Mouse (Mus musculus) CH12.LX (cell line): ENCODE results near the gene 2700097O09Rik. TPM values are rescaled to one million over a fixed set of nuclear protein-coding genes. Genes with fewer than 3 reads are reported as not detected.

ENCODE experiments used
- DNase-seq: peaks from one replicate; pipeline ENCODE4 v3.0.0-alpha.2; 2013; ENCODE audit errors: extremely low read depth
- H3K27ac ChIP-seq: 2 replicates; pipeline ENCODE4 v1.5.1; 2012; ENCODE audit warnings: low read depth, mild to moderate bottlenecking, control low read depth, moderate library complexity; ENCODE audit not compliant: insufficient read depth
- H3K27me3 ChIP-seq: replicated peaks from 2 replicates; pipeline ENCODE3; 2012; ENCODE audit warnings: inconsistent platforms
- H3K36me3 ChIP-seq, 2 experiments: replicated peaks in 1 of 2; 2 replicates each; pipeline versions ENCODE3 to v1.6.1; 2012; ENCODE audit warnings: inconsistent platforms in 1 of 2, low read length in 1 of 2, mild to moderate bottlenecking in 1 of 2, mixed read lengths in 1 of 2, moderate library complexity in 1 of 2; ENCODE audit not compliant: control insufficient read depth in 1 of 2, insufficient read depth in 1 of 2
- H3K4me1 ChIP-seq, 2 experiments: 2 replicates each; pipeline ENCODE4 v1.6.1; 2012; ENCODE audit warnings: inconsistent platforms in 1 of 2, moderate library complexity in 1 of 2; ENCODE audit not compliant: insufficient read depth in 2 of 2, control insufficient read depth in 1 of 2
- H3K4me2 ChIP-seq: 2 replicates; pipeline ENCODE4 v1.6.1; 2012; ENCODE audit warnings: low read depth, mild to moderate bottlenecking, control low read depth; ENCODE audit not compliant: poor library complexity, insufficient read depth, severe bottlenecking
- H3K4me3 ChIP-seq, 3 experiments: fragments of 150-350 bp in 1 of 3; sonication (generic) in 1 of 3; replicated peaks in 1 of 3; 2 replicates each; pipeline versions ENCODE3 to v1.5.1; 2011 to 2012; ENCODE audit warnings: low read depth in 2 of 3, low read length in 2 of 3, mild to moderate bottlenecking in 2 of 3, moderate library complexity in 2 of 3, control low read depth in 1 of 3, improper control_type of control experiment in 1 of 3, inconsistent platforms in 1 of 3, mixed read lengths in 1 of 3; ENCODE audit not compliant: poor library complexity in 1 of 3
- H3K79me2 ChIP-seq: replicated peaks from 2 replicates; pipeline ENCODE4 v1.6.1; 2012; ENCODE audit warnings: mild to moderate bottlenecking, moderate library complexity; ENCODE audit not compliant: control insufficient read depth, poor library complexity, insufficient read depth, severe bottlenecking; ENCODE audit errors: extremely low read depth
- H3K9ac ChIP-seq: 2 replicates; pipeline ENCODE4 v1.6.1; 2012; ENCODE audit warnings: low read depth, mild to moderate bottlenecking, control low read depth, moderate library complexity; ENCODE audit not compliant: insufficient read depth
- H3K9me3 ChIP-seq: replicated peaks from 2 replicates; pipeline ENCODE3; 2012; ENCODE audit warnings: low read length, inconsistent platforms, mixed read lengths
- BHLHE40 ChIP-seq: IDR thresholded peaks from 2 replicates; pipeline ENCODE4 v1.6.1; 2011; ENCODE audit warnings: mild to moderate bottlenecking, low read depth, low read length, improper control_type of control experiment
- CHD1 ChIP-seq: IDR thresholded peaks from 2 replicates; pipeline ENCODE4 v1.6.1; 2012; ENCODE audit warnings: low read depth, low read length, improper control_type of control experiment, inconsistent platforms
- CHD2 ChIP-seq: IDR thresholded peaks from 2 replicates; pipeline ENCODE4 v1.6.1; 2011; ENCODE audit warnings: low read length, improper control_type of control experiment
- ETS1 ChIP-seq: conservative IDR thresholded peaks from 2 replicates; pipeline ENCODE4 v1.6.1; 2012; ENCODE audit warnings: low read depth, mild to moderate bottlenecking, inconsistent platforms, low read length, improper control_type of control experiment, moderate library complexity
- GABPA ChIP-seq: IDR thresholded peaks from 2 replicates; pipeline ENCODE4 v1.6.1; 2012; ENCODE audit warnings: low read depth, low read length, improper control_type of control experiment, inconsistent platforms; ENCODE audit not compliant: insufficient replicate concordance
- HCFC1 ChIP-seq: IDR thresholded peaks from 2 replicates; pipeline ENCODE4 v1.6.1; 2012; ENCODE audit warnings: low read depth, mild to moderate bottlenecking, inconsistent platforms, low read length, improper control_type of control experiment
- IRF4 ChIP-seq: IDR thresholded peaks from 2 replicates; pipeline ENCODE4 v1.6.1; 2014; ENCODE audit warnings: low read depth, mild to moderate bottlenecking, inconsistent platforms, low read length, improper control_type of control experiment
- JUN ChIP-seq: IDR thresholded peaks from 2 replicates; pipeline ENCODE4 v1.6.1; 2011; ENCODE audit warnings: low read depth, mild to moderate bottlenecking, low read length, improper control_type of control experiment, moderate library complexity; ENCODE audit not compliant: insufficient read depth
- JUND ChIP-seq: conservative IDR thresholded peaks from 2 replicates; pipeline ENCODE4 v1.6.1; 2011; ENCODE audit warnings: low read depth, low read length, improper control_type of control experiment
- KAT2A ChIP-seq: IDR thresholded peaks from 2 replicates; pipeline ENCODE4 v1.6.1; 2012; ENCODE audit warnings: low read length, improper control_type of control experiment, inconsistent platforms; ENCODE audit not compliant: insufficient replicate concordance
- MAFK ChIP-seq: IDR thresholded peaks from 2 replicates; pipeline ENCODE4 v1.6.1; 2011; ENCODE audit warnings: low read length, improper control_type of control experiment; ENCODE audit not compliant: insufficient replicate concordance
- MAX ChIP-seq: IDR thresholded peaks from 2 replicates; pipeline ENCODE4 v1.6.1; 2011; ENCODE audit warnings: low read length, improper control_type of control experiment
- MAZ ChIP-seq: IDR thresholded peaks from 2 replicates; pipeline ENCODE4 v1.6.1; 2012; ENCODE audit warnings: low read depth, mild to moderate bottlenecking, inconsistent platforms, low read length, improper control_type of control experiment, moderate library complexity
- MEF2A ChIP-seq: IDR thresholded peaks from 2 replicates; pipeline ENCODE4 v1.6.1; 2014; ENCODE audit warnings: low read depth, mild to moderate bottlenecking, inconsistent platforms, low read length, improper control_type of control experiment, borderline replicate concordance
- MYC ChIP-seq: IDR thresholded peaks from 2 replicates; pipeline ENCODE4 v1.6.1; 2011; ENCODE audit warnings: low read depth, mild to moderate bottlenecking, improper control_type of control experiment, low read length
- NELFE ChIP-seq: IDR thresholded peaks from 2 replicates; pipeline ENCODE4 v1.6.1; 2011; ENCODE audit warnings: low read depth, low read length, improper control_type of control experiment
- NRF1 ChIP-seq: IDR thresholded peaks from 2 replicates; pipeline ENCODE4 v1.6.1; 2014; ENCODE audit warnings: low read depth, mild to moderate bottlenecking, inconsistent platforms, low read length, improper control_type of control experiment, moderate library complexity
- PAX5 ChIP-seq: IDR thresholded peaks from 2 replicates; pipeline ENCODE4 v1.6.1; 2012; ENCODE audit warnings: low read length, inconsistent platforms, mixed read lengths
- POLR2A ChIP-seq: IDR thresholded peaks from 2 replicates; pipeline ENCODE4 v1.6.1; 2011; ENCODE audit warnings: low read depth, mild to moderate bottlenecking, improper control_type of control experiment, low read length
- POLR2AphosphoS2 ChIP-seq: IDR thresholded peaks from 2 replicates; pipeline ENCODE4 v1.6.1; 2011; ENCODE audit warnings: low read depth, low read length, improper control_type of control experiment
- RAD21 ChIP-seq: IDR thresholded peaks from 2 replicates; pipeline ENCODE4 v1.6.1; 2011; ENCODE audit warnings: low read depth, mild to moderate bottlenecking, low read length, improper control_type of control experiment, moderate library complexity
- SIN3A ChIP-seq: IDR thresholded peaks from 2 replicates; pipeline ENCODE4 v1.6.1; 2012; ENCODE audit warnings: low read length, improper control_type of control experiment, inconsistent platforms
- TBP ChIP-seq: conservative IDR thresholded peaks from 2 replicates; pipeline ENCODE4 v1.6.1; 2011; ENCODE audit warnings: low read depth, low read length, improper control_type of control experiment
- TCF12 ChIP-seq: IDR thresholded peaks from 2 replicates; pipeline ENCODE4 v1.6.1; 2014; ENCODE audit warnings: low read depth, mild to moderate bottlenecking, inconsistent platforms, low read length, improper control_type of control experiment
- UBTF ChIP-seq: IDR thresholded peaks from 2 replicates; pipeline ENCODE4 v1.6.1; 2012; ENCODE audit warnings: low read depth, mild to moderate bottlenecking, inconsistent platforms, low read length, improper control_type of control experiment, moderate library complexity
- USF2 ChIP-seq: conservative IDR thresholded peaks from 2 replicates; pipeline ENCODE4 v1.6.1; 2011; ENCODE audit warnings: low read depth, low read length, improper control_type of control experiment
- ZC3H11A ChIP-seq: IDR thresholded peaks from 2 replicates; pipeline ENCODE4 v1.6.1; 2012; ENCODE audit warnings: low read depth, mild to moderate bottlenecking, inconsistent platforms, low read length, improper control_type of control experiment
- ZKSCAN1 ChIP-seq: IDR thresholded peaks from 2 replicates; pipeline ENCODE4 v1.6.1; 2012; ENCODE audit warnings: low read depth, inconsistent platforms, low read length, improper control_type of control experiment, borderline replicate concordance
- ZMIZ1 ChIP-seq: IDR thresholded peaks from 2 replicates; pipeline ENCODE4 v1.6.1; 2012; ENCODE audit warnings: low read depth, mild to moderate bottlenecking, inconsistent platforms, low read length, improper control_type of control experiment
- ZNF384 ChIP-seq: IDR thresholded peaks from 2 replicates; pipeline ENCODE4 v1.6.1; 2012; ENCODE audit warnings: low read depth, low read length, improper control_type of control experiment, inconsistent platforms
- dilution Hi-C: fragments of 300-500 bp; cut with MboI; formaldehyde crosslinking; loops from 2 replicates; pipeline ENCODE4 v1.14.3; 2020; ENCODE audit warnings: low sequenced_read_pairs; ENCODE audit not compliant: extremely low pct_unique_long_range_greater_than_20kb, extremely low pct_ligation_motif_present
- in situ Hi-C: fragments of 300-500 bp; cut with MboI; formaldehyde crosslinking; loops from 3 replicates; pipeline ENCODE4 v1.14.3; 2019; ENCODE audit warnings: low sequenced_read_pairs, low pct_ligation_motif_present, low pct_unique_long_range_greater_than_20kb, mixed read lengths
- polyA plus RNA-seq: library from polyadenylated mRNA; unstranded; fragments of >175 nt; gene quantifications from 2 replicates; pipeline ENCODE4 v1.2.1, GENCODE M21; 2012; ENCODE audit warnings: low read depth; ENCODE audit not compliant: insufficient read length
- total RNA-seq, 2 experiments: library from RNA; depleted of rRNA; stranded (reverse); fragments of 300-350 nt in 1 of 2; fragments of >200 nt in 1 of 2; gene quantifications; 2 replicates each; pipeline ENCODE4 v1.2.3; 2012 to 2014

Gene 2700097O09Rik
- total and polyA plus RNA-seq, 3 experiments, result 13.7 to 35.9 (median 14.8) TPM

DNA sequence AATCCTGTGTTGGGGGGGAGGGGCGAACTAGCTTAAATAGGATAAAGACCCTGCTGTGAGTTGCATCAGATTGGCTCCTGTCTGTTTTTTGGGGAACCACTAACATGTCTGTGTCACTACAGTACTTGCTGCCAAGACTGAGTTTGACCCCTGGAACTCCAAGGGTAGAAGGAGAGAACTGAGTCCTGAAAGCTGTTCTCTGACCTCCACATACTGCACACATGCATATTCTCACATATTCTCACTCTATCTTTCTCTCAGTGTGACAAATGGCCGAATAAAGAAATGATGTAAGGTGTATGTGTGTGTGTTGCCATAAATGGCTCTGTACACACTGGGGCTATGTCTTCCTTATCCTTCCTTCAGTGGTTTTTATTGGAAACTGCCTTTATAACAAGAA, 56.6 kb downstream of the 2700097O09Rik start:
- dilution Hi-C loops, result no loop called here
- Histone ChIP-seq H3K4me3 (no peak overlapping the region), H3K4me1 (peaks cover 13 to 28% of the 10 kb centered on the region in 2 experiments; a peak in 3 of 4 replicates), H3K36me3 (no peaks in the 10 kb centered on the region), H3K9ac (no peak overlapping the region), H3K9me3 (peaks cover 3% of the 10 kb centered on the region), H3K27ac (no peak overlapping the region), H3K27me3 (no peaks in the 10 kb centered on the region), H3K79me2 (no peaks in the 10 kb centered on the region), H3K4me2 (no peak overlapping the region)
- in situ Hi-C loops, result no loop called here
- TF ChIP-seq TCF12 (no peak), NRF1 (no peak), MAX (no peak), MEF2A (no peak), CHD2 (no peak), JUN (no peak), HCFC1 (no peak), RAD21 (no peak), IRF4 (no peak), PAX5 (no peak), MYC (no peak), GABPA (no peak), UBTF (no peak), KAT2A (no peak), TBP (no peak)
- DNase-seq, result no peak

- in situ Hi-C loops (no loop called here), dilution Hi-C loops (no loop called here)
- Histone ChIP-seq H3K4me1 (peaks cover 7 to 51% of the 10 kb centered on the region in 2 experiments; a peak in 3 of 4 replicates), H3K4me2 (peak overlapping the region; percentile 53), H3K36me3 (no peaks in the 10 kb centered on the region), H3K4me3 (peak overlapping the region in 1 of 3 experiments; percentile 32), H3K9me3 (peaks cover 3% of the 10 kb centered on the region), H3K27me3 (no peaks in the 10 kb centered on the region), H3K9ac (0 out of 2 replicates have a peak overlapping the region, but pooled peaks have one; percentile 20), H3K79me2 (no peaks in the 10 kb centered on the region), H3K27ac (peak overlapping the region; percentile 92)
- peak; percentile 89 for DNase-seq
- no peak for TF ChIP-seq CHD2
- no peak for TF ChIP-seq CHD1
- TF ChIP-seq MAZ, result no peak
- no peak for TF ChIP-seq SIN3A
- TF ChIP-seq NELFE, result no peak; the same call in 1 of the 2 replicates
- no peak for TF ChIP-seq KAT2A
- TF ChIP-seq JUN, result no peak
- TF ChIP-seq IRF4, result peak; percentile 95
- TF ChIP-seq POLR2AphosphoS2, result no peak
- peak; percentile 16; the same call in 1 of the 2 replicates for TF ChIP-seq TBP
- peak; percentile 68; the same call in 1 of the 2 replicates for TF ChIP-seq MEF2A
- no peak for TF ChIP-seq PAX5
- TF ChIP-seq RAD21, result no peak
- no peak for TF ChIP-seq GABPA
- peak; percentile 25; the same call in 1 of the 2 replicates for TF ChIP-seq POLR2A
- TF ChIP-seq MAX, result peak; percentile 45
- peak; percentile 66 for TF ChIP-seq ETS1
- no peak for TF ChIP-seq ZKSCAN1
- no peak for TF ChIP-seq NRF1
- TF ChIP-seq ZNF384, result no peak
- TF ChIP-seq USF2, result no peak
- TF ChIP-seq MAFK, result no peak
- no peak for TF ChIP-seq ZC3H11A
- TF ChIP-seq BHLHE40, result peak; percentile 64
- TF ChIP-seq JUND, result no peak
- peak; percentile 17; the same call in 1 of the 2 replicates for TF ChIP-seq HCFC1
- TF ChIP-seq ZMIZ1, result no peak
- no peak for TF ChIP-seq UBTF
Measured at GRCm38 (mm10) chr12:55019421-55019877, 60.5 kb downstream of the 2700097O09Rik start.
